Mouse (Mus musculus) hindbrain, embryonic 13.5 days (tissue): ENCODE data around the gene Prc1. TPM values are rescaled to one million over a fixed set of nuclear protein-coding genes. Genes with fewer than 3 reads are reported as not detected.
"Not testable (repeated sequence)": the region's sequence is repeated elsewhere in the genome, so short reads cannot be mapped to it uniquely, and the experiment has no call there.

Experiments
- ATAC-seq: fragments of 200-750 bp; cut with Nextera tagmentation; 2 replicates; pipeline ENCODE4 v1.8.0; 2017; ENCODE audit warnings: moderate TSS enrichment; ENCODE audit not compliant: low FRiP score
- H3K27ac ChIP-seq: fragments of 300-500 bp; sonication (generic); 2 replicates; pipeline ENCODE4 v1.5.1; 2015; ENCODE audit warnings: inconsistent platforms, mild to moderate bottlenecking, moderate library complexity
- H3K27me3 ChIP-seq: fragments of 300-500 bp; sonication (generic); 2 replicates; pipeline ENCODE4 v1.6.1; 2015; ENCODE audit warnings: mild to moderate bottlenecking, inconsistent platforms
- H3K36me3 ChIP-seq: fragments of 300-500 bp; sonication (generic); 2 replicates; pipeline ENCODE4 v1.6.1; 2015; ENCODE audit warnings: mild to moderate bottlenecking, inconsistent platforms
- H3K4me1 ChIP-seq: fragments of 300-500 bp; sonication (generic); replicated peaks from 2 replicates; pipeline ENCODE4 v1.6.1; 2015; ENCODE audit warnings: inconsistent platforms
- H3K4me2 ChIP-seq: fragments of 300-500 bp; sonication (generic); 2 replicates; pipeline ENCODE4 v1.6.1; 2015; ENCODE audit warnings: inconsistent platforms, mild to moderate bottlenecking, moderate library complexity
- H3K4me3 ChIP-seq: fragments of 300-500 bp; sonication (generic); 2 replicates; pipeline ENCODE4 v1.5.1; 2015; ENCODE audit warnings: mild to moderate bottlenecking, inconsistent platforms
- H3K9ac ChIP-seq: fragments of 300-500 bp; sonication (generic); 2 replicates; pipeline ENCODE4 v1.6.1; 2015; ENCODE audit warnings: mild to moderate bottlenecking, inconsistent platforms
- H3K9me3 ChIP-seq: fragments of 300-500 bp; sonication (generic); 2 replicates; pipeline ENCODE4 v1.6.1; 2016; ENCODE audit warnings: inconsistent platforms
- WGBS: fragments of 180-500 bp; shearing (Covaris S2); methylation state at CpG from one replicate; pipeline ENCODE4 v1.1.7; 2015; 5-methylcytosine and 5-hydroxymethylcytosine counted together
- polyA plus RNA-seq: library from polyadenylated mRNA; unstranded; fragments of >200 nt; fragmentation: Nextera tagmentation; extraction: Ambion mirVana; gene quantifications from 2 replicates; pipeline ENCODE4 v1.2.1, GENCODE M21; 2015

Gene Prc1
- polyA plus RNA-seq, 1 experiment from 2014 or later: 43.5 TPM

GRCm38 (mm10) chr7:80324043-80324815 lies 30.0 kb downstream of the Prc1 start, which contains the start of gene Rccd1:
TSS of gene Rccd1 (minus strand) at chr7:80324454.
- H3K4me1 ChIP-seq: peaks cover 23% of the 10 kb centered on the region
- H3K27ac ChIP-seq: peak within 1 kb of the TSS; percentile 92
- peak; percentile 99 for ATAC-seq
- peak within 1 kb of the TSS; percentile 61 for H3K4me2 ChIP-seq
- H3K9me3 ChIP-seq: no peaks in the 10 kb centered on the region
- H3K36me3 ChIP-seq: peaks cover 61% of the 10 kb centered on the region
- H3K27me3 ChIP-seq: no peaks in the 10 kb centered on the region
- WGBS: 1% methylated on average over 38 of the region's 38 CpGs
- peak within 1 kb of the TSS; percentile 56 for H3K4me3 ChIP-seq
- H3K9ac ChIP-seq: peak within 1 kb of the TSS; percentile 75

GRCm38 (mm10) chr7:80324816-80325119 lies 30.5 kb downstream of the Prc1 start:
- Histone ChIP-seq H3K36me3 (peaks cover 61% of the 10 kb centered on the region), H3K4me1 (peaks cover 23% of the 10 kb centered on the region), H3K4me2 (peak overlapping the region; percentile 61), H3K27ac (peak overlapping the region; percentile 92)
- H3K27me3 ChIP-seq, H3K9me3 ChIP-seq, H3K4me3 ChIP-seq, ATAC-seq, H3K9ac ChIP-seq: not testable (repeated sequence)
- 54% methylated on average over 4 of the region's 5 CpGs for WGBS

GRCm38 (mm10) chr7:80325292-80325868 lies 31.1 kb downstream of the Prc1 start:
- Histone ChIP-seq H3K4me1 (peaks cover 23% of the 10 kb centered on the region), H3K4me3 (no peak overlapping the region), H3K36me3 (peaks cover 61% of the 10 kb centered on the region), H3K27me3 (no peaks in the 10 kb centered on the region), H3K4me2 (no peak overlapping the region), H3K9ac (peak overlapping the region; percentile 49; the same call in 1 of the 2 replicates), H3K9me3 (no peaks in the 10 kb centered on the region), H3K27ac (peak overlapping the region; percentile 10; the same call in 1 of the 2 replicates)
- ATAC-seq: no peak
- 97% methylated on average over 16 of the region's 16 CpGs for WGBS

- Histone ChIP-seq H3K36me3 (peaks cover 62% of the 10 kb centered on the region), H3K4me1 (peaks cover 23% of the 10 kb centered on the region), H3K4me2 (no peak overlapping the region), H3K27ac (no peak overlapping the region), H3K9ac (no peak overlapping the region), H3K27me3 (no peaks in the 10 kb centered on the region), H3K4me3 (no peak overlapping the region), H3K9me3 (no peaks in the 10 kb centered on the region)
- 98% methylated on average over 19 of the region's 19 CpGs for WGBS
- ATAC-seq: no peak
Observed at GRCm38 (mm10) chr7:80326076-80326475, 31.8 kb downstream of the Prc1 start.

- Histone ChIP-seq H3K4me2 (no peak overlapping the region), H3K36me3 (peaks cover 100% of the 10 kb centered on the region), H3K9me3 (no peaks in the 10 kb centered on the region), H3K27me3 (no peaks in the 10 kb centered on the region), H3K4me3 (no peak overlapping the region), H3K27ac (no peak overlapping the region), H3K4me1 (peaks cover 3% of the 10 kb centered on the region; the same call in 1 of the 2 replicates), H3K9ac (no peak overlapping the region)
- no peak for ATAC-seq
- WGBS: 86% methylated on average over 8 of the region's 8 CpGs
Observed at GRCm38 (mm10) chr7:80330278-80330677, 36.0 kb downstream of the Prc1 start.

- no peak for ATAC-seq
- H3K4me3 ChIP-seq: no peak overlapping the region
- H3K9me3 ChIP-seq: no peaks in the 10 kb centered on the region
- no peaks in the 10 kb centered on the region for H3K27me3 ChIP-seq
- H3K4me1 ChIP-seq: peaks cover 12% of the 10 kb centered on the region
- H3K36me3 ChIP-seq: peaks cover 100% of the 10 kb centered on the region
- H3K27ac ChIP-seq: no peak overlapping the region
- no peak overlapping the region for H3K9ac ChIP-seq
- WGBS: 87% methylated on average over 19 of the region's 19 CpGs
- H3K4me2 ChIP-seq: no peak overlapping the region
Observed at GRCm38 (mm10) chr7:80331433-80331832, 37.2 kb downstream of the Prc1 start.

- no peaks in the 10 kb centered on the region for H3K9me3 ChIP-seq
- no peak overlapping the region for H3K4me3 ChIP-seq
- peaks cover 80% of the 10 kb centered on the region for H3K36me3 ChIP-seq
- WGBS: 98% methylated on average over 4 of the region's 4 CpGs
- no peak overlapping the region for H3K9ac ChIP-seq
- no peaks in the 10 kb centered on the region for H3K27me3 ChIP-seq
- ATAC-seq: no peak
- H3K4me1 ChIP-seq: peaks cover 40% of the 10 kb centered on the region
- H3K4me2 ChIP-seq: no peak overlapping the region
- no peak overlapping the region for H3K27ac ChIP-seq
Observed at GRCm38 (mm10) chr7:80334848-80335247, 40.6 kb downstream of the Prc1 start.

GRCm38 (mm10) chr7:80336932-80337331 lies 42.7 kb downstream of the Prc1 start:
- no peak overlapping the region for H3K4me2 ChIP-seq
- H3K4me1 ChIP-seq: peaks cover 57% of the 10 kb centered on the region
- H3K36me3 ChIP-seq: peaks cover 60% of the 10 kb centered on the region
- no peak for ATAC-seq
- 96% methylated on average over 3 of the region's 3 CpGs for WGBS
- no peaks in the 10 kb centered on the region for H3K27me3 ChIP-seq
- H3K4me3 ChIP-seq: no peak overlapping the region
- H3K9ac ChIP-seq: 0 out of 2 replicates have a peak overlapping the region, but pooled peaks have one; percentile 8
- H3K27ac ChIP-seq: no peak overlapping the region
- no peaks in the 10 kb centered on the region for H3K9me3 ChIP-seq

GRCm38 (mm10) chr7:80339371-80339770 lies 45.1 kb downstream of the Prc1 start:
- H3K9me3 ChIP-seq: no peaks in the 10 kb centered on the region
- peak overlapping the region; percentile 64 for H3K4me3 ChIP-seq
- H3K4me2 ChIP-seq: peak overlapping the region; percentile 95
- H3K9ac ChIP-seq: peak overlapping the region; percentile 90
- no peak for ATAC-seq
- no peaks in the 10 kb centered on the region for H3K27me3 ChIP-seq
- peaks cover 74% of the 10 kb centered on the region for H3K4me1 ChIP-seq
- WGBS: 5% methylated on average over 17 of the region's 17 CpGs
- peak overlapping the region; percentile 90 for H3K27ac ChIP-seq
- peaks cover 35% of the 10 kb centered on the region for H3K36me3 ChIP-seq

- peak overlapping the region; percentile 95 for H3K4me2 ChIP-seq
- H3K27ac ChIP-seq: peak overlapping the region; percentile 90
- under 1% methylated on average over 45 of the region's 45 CpGs for WGBS
- ATAC-seq: peak; percentile 96
- H3K9me3 ChIP-seq: no peaks in the 10 kb centered on the region
- peaks cover 29% of the 10 kb centered on the region for H3K36me3 ChIP-seq
- H3K27me3 ChIP-seq: no peaks in the 10 kb centered on the region
- H3K4me1 ChIP-seq: peaks cover 74% of the 10 kb centered on the region
- peak overlapping the region; percentile 90 for H3K9ac ChIP-seq
- H3K4me3 ChIP-seq: peak overlapping the region; percentile 64
Observed at GRCm38 (mm10) chr7:80339793-80340628, 45.8 kb downstream of the Prc1 start.

GRCm38 (mm10) chr7:80340793-80341192 lies 46.5 kb downstream of the Prc1 start, which contains the start of gene Unc45a:
TSS of gene Unc45a (minus strand) at chr7:80341005.
- 4% methylated on average over 11 of the region's 11 CpGs for WGBS
- peaks cover 67% of the 10 kb centered on the region for H3K4me1 ChIP-seq

GRCm38 (mm10) chr7:80341793-80342192 lies 47.5 kb downstream of the Prc1 start:
- no peak overlapping the region; the same call in 1 of the 2 replicates for H3K9ac ChIP-seq
- H3K4me1 ChIP-seq: peaks cover 58% of the 10 kb centered on the region
- WGBS: 69% methylated on average over 7 of the region's 7 CpGs
- 0 out of 2 replicates have a peak overlapping the region, but pooled peaks have one; percentile 95 for H3K4me2 ChIP-seq
- ATAC-seq: no peak
- H3K27me3 ChIP-seq: no peaks in the 10 kb centered on the region
- H3K4me3 ChIP-seq: no peak overlapping the region
- no peaks in the 10 kb centered on the region for H3K9me3 ChIP-seq
- H3K36me3 ChIP-seq: peaks cover 16% of the 10 kb centered on the region
- H3K27ac ChIP-seq: peak overlapping the region; percentile 90

More at GRCm38 (mm10) chr7:80340793-80341192, 46.5 kb downstream of the Prc1 start, which contains the start of gene Unc45a:
- Histone ChIP-seq H3K4me3 (peak within 1 kb of the TSS; percentile 64), H3K9ac (peak within 1 kb of the TSS; percentile 90), H3K36me3 (peaks cover 26% of the 10 kb centered on the region), H3K27ac (peak within 1 kb of the TSS; percentile 90), H3K4me2 (peak within 1 kb of the TSS; percentile 95), H3K27me3 (no peaks in the 10 kb centered on the region), H3K9me3 (no peaks in the 10 kb centered on the region)
- ATAC-seq: peak; percentile 15; the same call in 1 of the 2 replicates
